Mouse (Mus musculus): ENCODE measurements around the gene Farp1. TPM values are rescaled to one million over a fixed set of nuclear protein-coding genes. Genes with fewer than 3 reads are reported as not detected.

Gene Farp1
- total and polyA plus RNA-seq, 3 experiments, result 6.4 to 11.1 (median 10.9) TPM

GRCm38 (mm10) chr14:121305316-121306064, 270.5 kb downstream of the Farp1 start:
- no peak overlapping the region for H3K4me3 ChIP-seq
- TF ChIP-seq CTCF (IDR thresholded peaks at IDR 0.05) (no peak), EP300 (IDR thresholded peaks at IDR 0.05; ENCODE audit: insufficient read depth, low read depth, low read length) (no peak), POLR2A (IDR thresholded peaks at IDR 0.05; ENCODE audit: insufficient read depth, low read depth, low read length) (no peak)

DNA sequence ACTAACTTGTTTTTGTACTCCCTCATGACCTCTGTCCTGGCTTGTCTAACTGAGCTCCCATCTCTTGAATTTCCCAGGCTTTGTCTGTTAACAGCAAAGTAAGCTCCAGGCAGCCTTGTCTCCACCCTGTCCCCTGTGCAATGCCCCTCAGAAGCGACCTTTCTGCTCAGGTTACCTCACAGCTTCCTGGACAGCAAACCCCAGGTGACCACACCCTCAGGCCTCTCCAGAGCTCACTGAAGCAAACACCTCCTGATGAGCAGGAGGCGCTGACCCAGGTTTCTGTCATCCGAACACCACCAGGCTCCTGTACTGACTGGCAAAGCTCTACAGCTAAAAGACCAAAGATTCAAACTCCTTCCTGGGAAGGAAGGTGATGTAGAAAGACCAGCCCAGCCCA, 274.9 kb downstream of the Farp1 start:
- Histone ChIP-seq H3K4me3 (no peak overlapping the region), H3K27ac (no peak overlapping the region; the same call in 1 of the 2 replicates), H3K79me2 (replicated peaks; ENCODE audit: control insufficient read depth, insufficient read depth, low read length) (peaks cover 5% of the 10 kb centered on the region; the same call in 1 of the 2 replicates), H3K4me1 (ENCODE audit: control insufficient read depth, insufficient read depth, low read length) (peaks cover 25% of the 10 kb centered on the region), H3K27me3 (ENCODE audit: control insufficient read depth, insufficient read depth, low read length) (no peaks in the 10 kb centered on the region), H3K9ac (ENCODE audit: low read depth, low read length) (no peak overlapping the region), H3K36me3 (ENCODE audit: control insufficient read depth, insufficient read depth, low read length) (no peaks in the 10 kb centered on the region)
- TF ChIP-seq CTCF (IDR thresholded peaks at IDR 0.05), result no peak
- no peak for TF ChIP-seq POLR2A (IDR thresholded peaks at IDR 0.05; ENCODE audit: insufficient read depth, low read depth, low read length)
- no peak for TF ChIP-seq EP300 (IDR thresholded peaks at IDR 0.05; ENCODE audit: insufficient read depth, low read depth, low read length)
- WGBS, result 71% methylated on average over 3 of the region's 3 CpGs
- intact Hi-C loops (cut with DNase I), result loop anchor here (5.0 kb wide), 1 partner anchor 42 kb away; no protein-coding TSS in a partner anchor
- no peak for DNase-seq

More at GRCm38 (mm10) chr14:121305316-121306064, 270.5 kb downstream of the Farp1 start:
- Histone ChIP-seq H3K27me3 (ENCODE audit: control insufficient read depth, insufficient read depth, low read length) (no peaks in the 10 kb centered on the region), H3K36me3 (ENCODE audit: control insufficient read depth, insufficient read depth, low read length) (no peaks in the 10 kb centered on the region), H3K9ac (ENCODE audit: low read depth, low read length) (no peak overlapping the region), H3K4me1 (ENCODE audit: control insufficient read depth, insufficient read depth, low read length) (peaks cover 14% of the 10 kb centered on the region), H3K27ac (no peak overlapping the region), H3K79me2 (replicated peaks; ENCODE audit: control insufficient read depth, insufficient read depth, low read length) (peaks cover 7% of the 10 kb centered on the region; the same call in 1 of the 2 replicates)
- 74% methylated on average over 8 of the region's 8 CpGs for WGBS
- intact Hi-C loops (cut with DNase I), result no loop called here
- DNase-seq, result no peak

GRCm38 (mm10) chr14:121310325-121311080, 275.5 kb downstream of the Farp1 start:
- Histone ChIP-seq H3K27ac (no peak overlapping the region; the same call in 1 of the 2 replicates), H3K9ac (ENCODE audit: low read depth, low read length) (no peak overlapping the region), H3K4me3 (no peak overlapping the region), H3K27me3 (ENCODE audit: control insufficient read depth, insufficient read depth, low read length) (no peaks in the 10 kb centered on the region), H3K79me2 (replicated peaks; ENCODE audit: control insufficient read depth, insufficient read depth, low read length) (peaks cover 5% of the 10 kb centered on the region; the same call in 1 of the 2 replicates), H3K36me3 (ENCODE audit: control insufficient read depth, insufficient read depth, low read length) (no peaks in the 10 kb centered on the region), H3K4me1 (ENCODE audit: control insufficient read depth, insufficient read depth, low read length) (peaks cover 30% of the 10 kb centered on the region)
- WGBS, result 63% methylated on average over 6 of the region's 6 CpGs
- TF ChIP-seq EP300 (IDR thresholded peaks at IDR 0.05; ENCODE audit: insufficient read depth, low read depth, low read length) (no peak), POLR2A (IDR thresholded peaks at IDR 0.05; ENCODE audit: insufficient read depth, low read depth, low read length) (no peak), CTCF (IDR thresholded peaks at IDR 0.05) (no peak)
- no peak for DNase-seq
- intact Hi-C loops (cut with DNase I), result loop anchor here (5.0 kb wide), 1 partner anchor 42 kb away; no protein-coding TSS in a partner anchor

- whole genome bisulfite sequencing, result 72% methylated on average over 2 of the region's 2 CpGs
- intact Hi-C loops (cut with DNase I), result loop anchor here (5.0 kb wide), 1 partner anchor 41 kb away; no protein-coding TSS in a partner anchor
- Histone ChIP-seq H3K4me1 (ENCODE audit: control insufficient read depth, insufficient read depth, low read length) (peaks cover 32% of the 10 kb centered on the region), H3K9ac (ENCODE audit: low read depth, low read length) (no peak overlapping the region), H3K36me3 (ENCODE audit: control insufficient read depth, insufficient read depth, low read length) (no peaks in the 10 kb centered on the region), H3K27ac (no peak overlapping the region), H3K27me3 (ENCODE audit: control insufficient read depth, insufficient read depth, low read length) (no peaks in the 10 kb centered on the region), H3K4me3 (no peak overlapping the region), H3K79me2 (replicated peaks; ENCODE audit: control insufficient read depth, insufficient read depth, low read length) (peaks cover 5% of the 10 kb centered on the region; the same call in 1 of the 2 replicates)
- TF ChIP-seq EP300 (IDR thresholded peaks at IDR 0.05; ENCODE audit: insufficient read depth, low read depth, low read length) (no peak), POLR2A (IDR thresholded peaks at IDR 0.05; ENCODE audit: insufficient read depth, low read depth, low read length) (no peak), CTCF (IDR thresholded peaks at IDR 0.05) (no peak)
- DNase-seq, result no peak
Measured at GRCm38 (mm10) chr14:121311083-121311482, 276.1 kb downstream of the Farp1 start.

DNA sequence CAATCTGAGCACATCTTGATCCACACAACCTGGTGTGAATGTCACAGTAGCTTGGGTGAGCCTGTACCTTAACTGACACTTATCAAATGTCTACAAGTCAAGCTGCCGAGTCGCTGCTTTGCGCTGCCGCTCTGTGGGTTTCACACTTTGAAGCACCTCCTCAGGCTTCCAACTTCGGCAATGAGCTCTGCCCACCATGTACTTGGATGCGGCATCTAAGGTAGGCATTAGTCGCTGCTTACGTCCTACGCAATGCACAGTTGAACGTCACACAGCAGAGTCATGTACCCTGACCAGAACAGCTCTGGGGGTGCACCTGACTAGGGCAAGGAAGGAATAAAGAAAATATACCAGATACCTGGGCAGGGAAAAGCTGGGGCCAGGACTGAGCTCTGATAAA, 278.3 kb downstream of the Farp1 start:
- DNase-seq, result no peak
- no peak overlapping the region for H3K4me3 ChIP-seq
- 71% methylated on average over 10 of the region's 10 CpGs for WGBS
- peaks cover 5% of the 10 kb centered on the region; the same call in 1 of the 2 replicates for H3K36me3 ChIP-seq (ENCODE audit: control insufficient read depth, insufficient read depth, low read length)
- H3K4me1 ChIP-seq (ENCODE audit: control insufficient read depth, insufficient read depth, low read length), result peaks cover 43% of the 10 kb centered on the region
- peaks cover 7% of the 10 kb centered on the region for H3K79me2 ChIP-seq (replicated peaks; ENCODE audit: control insufficient read depth, insufficient read depth, low read length)
- peak overlapping the region; percentile 20; the same call in 1 of the 2 replicates for H3K27ac ChIP-seq
- no peaks in the 10 kb centered on the region for H3K27me3 ChIP-seq (ENCODE audit: control insufficient read depth, insufficient read depth, low read length)
- no peak for TF ChIP-seq EP300 (IDR thresholded peaks at IDR 0.05; ENCODE audit: insufficient read depth, low read depth, low read length)
- no peak for TF ChIP-seq CTCF (IDR thresholded peaks at IDR 0.05)
- TF ChIP-seq POLR2A (IDR thresholded peaks at IDR 0.05; ENCODE audit: insufficient read depth, low read depth, low read length), result no peak
- intact Hi-C loops (cut with DNase I), result loop anchor here (5.0 kb wide), 1 partner anchor 39 kb away; no protein-coding TSS in a partner anchor
- no peak overlapping the region for H3K9ac ChIP-seq (ENCODE audit: low read depth, low read length)

All from heart, adult 2 months (tissue).